Mouse (Mus musculus) intestine, embryonic 15.5 days (tissue): Measurements from ENCODE around the gene Lrrc72. TPM values are rescaled to one million over a fixed set of nuclear protein-coding genes. Genes with fewer than 3 reads are reported as not detected.
"Not testable (repeated sequence)": the region's sequence is repeated elsewhere in the genome, so short reads cannot be mapped to it uniquely, and the experiment has no call there.

Source experiments
- ATAC-seq: fragments of 200-750 bp; cut with Nextera tagmentation; 2 replicates; pipeline ENCODE4 v1.8.0; 2017; ENCODE audit warnings: moderate TSS enrichment, moderate library complexity
- H3K27ac ChIP-seq: fragments of 300-500 bp; sonication (generic); 2 replicates; pipeline ENCODE4 v1.5.1; 2015; ENCODE audit warnings: mild to moderate bottlenecking, inconsistent platforms
- H3K27me3 ChIP-seq: fragments of 300-500 bp; sonication (generic); replicated peaks from 2 replicates; pipeline ENCODE4 v1.6.1; 2015; ENCODE audit warnings: inconsistent platforms
- H3K36me3 ChIP-seq: fragments of 300-500 bp; sonication (generic); 2 replicates; pipeline ENCODE4 v1.6.1; 2015; ENCODE audit warnings: inconsistent platforms
- H3K4me1 ChIP-seq: fragments of 300-500 bp; sonication (generic); replicated peaks from 2 replicates; pipeline ENCODE4 v1.6.1; 2015; ENCODE audit warnings: inconsistent platforms
- H3K4me2 ChIP-seq: fragments of 300-500 bp; sonication (generic); replicated peaks from 2 replicates; pipeline ENCODE4 v1.6.1; 2015; ENCODE audit warnings: mild to moderate bottlenecking, inconsistent platforms
- H3K4me3 ChIP-seq: fragments of 300-500 bp; sonication (generic); replicated peaks from 2 replicates; pipeline ENCODE4 v1.5.1; 2015; ENCODE audit warnings: inconsistent platforms
- H3K9ac ChIP-seq: fragments of 300-500 bp; sonication (generic); 2 replicates; pipeline ENCODE4 v1.6.1; 2015; ENCODE audit warnings: inconsistent platforms
- H3K9me3 ChIP-seq: fragments of 300-500 bp; sonication (generic); 2 replicates; pipeline ENCODE4 v1.6.1; 2016; ENCODE audit warnings: inconsistent platforms
- WGBS: fragments of 180-500 bp; shearing (Covaris S2); methylation state at CpG from one replicate; pipeline ENCODE4 v1.1.7; 2015; 5-methylcytosine and 5-hydroxymethylcytosine counted together
- polyA plus RNA-seq: library from polyadenylated mRNA; unstranded; fragments of >200 nt; fragmentation: Nextera tagmentation; extraction: Ambion mirVana; gene quantifications from 2 replicates; pipeline ENCODE4 v1.2.1, GENCODE M21; 2015

Lrrc72 gene
- polyA plus RNA-seq, 1 experiment from 2014 or later: not detected

DNA sequence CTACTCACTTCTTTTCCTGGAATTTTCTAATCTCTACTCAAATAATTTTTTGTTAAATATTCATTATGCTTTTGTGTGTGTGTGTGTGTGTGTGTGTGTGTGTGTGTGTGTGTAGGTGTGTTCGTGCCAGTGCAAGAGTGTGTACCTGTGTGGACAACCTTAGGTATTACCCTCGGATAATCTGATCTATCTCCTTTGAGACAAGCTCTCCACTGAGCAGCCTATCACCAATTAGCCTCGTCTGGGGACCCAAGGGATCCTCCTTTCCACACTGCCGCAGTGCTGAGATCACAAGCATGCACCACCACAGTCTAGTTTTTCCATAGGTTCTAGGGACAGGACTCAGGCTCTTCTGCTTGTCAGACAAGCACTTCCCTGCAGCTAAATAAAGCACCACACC lies 37.0 kb downstream of the Lrrc72 start:
- no peak overlapping the region for H3K4me2 ChIP-seq
- no peaks in the 10 kb centered on the region for H3K36me3 ChIP-seq
- H3K4me3 ChIP-seq: no peak overlapping the region
- 0 out of 2 replicates have a peak, but pooled peaks cover 3% of the 10 kb centered on the region for H3K4me1 ChIP-seq
- no peak overlapping the region for H3K9ac ChIP-seq
- no peaks in the 10 kb centered on the region for H3K27me3 ChIP-seq
- H3K27ac ChIP-seq: no peak overlapping the region
- ATAC-seq: peak; percentile 53
- H3K9me3 ChIP-seq: no peaks in the 10 kb centered on the region
- WGBS: 73% methylated on average over 4 of the region's 4 CpGs

DNA sequence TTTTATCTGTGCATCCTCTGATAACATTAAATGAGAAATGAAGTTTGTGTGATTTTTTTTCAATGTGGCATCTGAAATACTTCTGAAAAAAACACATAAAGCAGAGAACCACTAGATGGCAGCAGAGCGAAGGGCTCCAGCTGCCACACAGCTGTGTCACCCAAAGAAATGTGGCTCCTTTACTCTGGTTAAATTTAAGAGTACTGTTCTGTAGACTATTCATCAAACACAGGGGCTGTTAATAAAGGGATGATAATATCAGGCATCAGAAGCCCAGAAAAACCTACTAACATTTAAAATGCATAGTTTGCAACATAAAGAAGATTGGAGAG lies 38.1 kb downstream of the Lrrc72 start:
- Histone ChIP-seq H3K9ac (no peak overlapping the region), H3K27ac (no peak overlapping the region), H3K4me3 (no peak overlapping the region), H3K4me2 (no peak overlapping the region), H3K4me1 (0 out of 2 replicates have a peak, but pooled peaks cover 3% of the 10 kb centered on the region), H3K9me3 (no peaks in the 10 kb centered on the region), H3K36me3 (no peaks in the 10 kb centered on the region), H3K27me3 (no peaks in the 10 kb centered on the region)
- WGBS: 0% methylated on average over 1 of the region's 1 CpGs
- peak; percentile 65; the same call in 1 of the 2 replicates for ATAC-seq

DNA sequence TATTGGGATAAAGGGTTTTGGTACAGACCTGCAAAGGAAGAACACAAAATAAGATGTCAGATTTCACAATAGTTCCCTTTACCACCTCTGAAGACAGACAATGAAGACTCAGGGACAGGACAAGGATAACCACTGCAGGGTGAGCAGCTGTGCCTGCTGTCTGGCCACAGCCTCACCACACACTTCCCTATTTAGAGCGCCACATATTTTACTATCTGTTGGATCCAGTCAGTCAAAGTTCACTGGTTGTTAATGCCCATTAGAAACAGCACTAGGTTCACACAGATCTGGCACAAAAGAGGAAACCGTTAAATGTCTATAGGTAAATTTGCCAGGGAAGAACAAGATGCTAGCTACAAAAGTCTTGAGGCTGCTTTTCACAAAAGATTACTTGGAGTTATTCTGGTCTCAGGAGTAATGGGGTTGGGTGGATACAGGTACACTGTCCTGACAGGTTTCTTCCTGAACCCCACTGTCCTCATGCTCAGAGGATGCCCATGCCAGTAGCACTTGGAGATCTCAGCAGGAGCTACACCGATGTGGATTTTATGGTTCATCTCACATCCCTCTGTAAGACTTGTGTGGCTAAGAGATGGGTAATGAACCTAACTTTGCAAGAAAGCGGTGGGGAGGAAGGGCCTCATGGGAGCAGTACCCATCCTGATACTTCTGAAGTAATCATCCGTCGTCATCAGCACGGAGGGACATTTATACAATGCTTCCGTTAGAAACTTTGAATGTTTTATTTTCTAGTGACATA lies 38.6 kb downstream of the Lrrc72 start:
- no peak overlapping the region for H3K27ac ChIP-seq
- no peak overlapping the region for H3K4me2 ChIP-seq
- H3K9me3 ChIP-seq: no peaks in the 10 kb centered on the region
- ATAC-seq: no peak
- WGBS: 52% methylated on average over 8 of the region's 8 CpGs
- H3K9ac ChIP-seq: no peak overlapping the region
- H3K4me1 ChIP-seq: 0 out of 2 replicates have a peak, but pooled peaks cover 3% of the 10 kb centered on the region
- no peaks in the 10 kb centered on the region for H3K36me3 ChIP-seq
- H3K27me3 ChIP-seq: no peaks in the 10 kb centered on the region
- H3K4me3 ChIP-seq: no peak overlapping the region

DNA sequence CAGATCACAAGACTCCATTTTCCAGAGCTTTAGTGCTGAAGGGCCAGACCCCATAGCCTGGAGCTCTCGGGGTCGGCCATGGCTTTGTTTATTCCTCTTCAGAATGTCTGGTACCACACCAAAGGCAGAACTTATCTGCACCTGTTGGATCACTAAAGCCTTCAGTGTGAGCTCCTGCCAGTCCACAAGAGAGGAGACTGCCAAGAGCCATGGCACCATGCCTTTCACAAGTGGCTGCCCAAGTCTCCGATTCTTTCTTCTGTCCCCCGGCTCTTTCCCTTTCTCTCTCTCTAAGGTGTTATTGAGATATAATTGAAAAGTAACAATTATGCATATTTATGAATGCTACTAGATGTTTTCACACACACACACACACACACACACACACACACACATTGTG lies 43.1 kb downstream of the Lrrc72 start:
- H3K4me1 ChIP-seq: no peaks in the 10 kb centered on the region
- WGBS: 66% methylated on average over 4 of the region's 4 CpGs
- H3K9ac ChIP-seq: no peak overlapping the region
- H3K27ac ChIP-seq: no peak overlapping the region
- H3K4me3 ChIP-seq: no peak overlapping the region
- no peak for ATAC-seq
- no peaks in the 10 kb centered on the region for H3K9me3 ChIP-seq
- no peaks in the 10 kb centered on the region for H3K36me3 ChIP-seq
- H3K27me3 ChIP-seq: no peaks in the 10 kb centered on the region
- H3K4me2 ChIP-seq: no peak overlapping the region

DNA sequence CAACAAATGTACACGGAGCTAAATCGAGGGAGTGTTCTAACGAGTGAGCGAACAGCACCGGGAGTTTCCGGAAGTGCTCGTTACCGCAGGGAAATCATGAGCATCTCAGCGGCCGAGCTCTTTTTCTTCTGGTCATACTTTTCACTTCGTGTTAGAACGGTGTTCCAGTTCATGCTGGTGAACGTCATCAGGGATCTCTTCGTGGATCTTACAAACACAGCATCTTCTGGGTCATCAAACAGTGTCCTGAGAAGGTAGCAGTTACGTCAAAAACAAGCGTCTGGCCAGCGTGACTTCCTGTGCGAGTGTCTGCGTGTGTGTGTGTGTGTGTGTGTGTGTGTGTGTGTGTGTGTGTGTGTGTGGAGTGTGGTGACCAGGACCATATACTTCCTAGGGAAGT lies 44.7 kb downstream of the Lrrc72 start:
- H3K4me3 ChIP-seq: no peak overlapping the region
- no peaks in the 10 kb centered on the region for H3K9me3 ChIP-seq
- no peak overlapping the region for H3K27ac ChIP-seq
- no peak overlapping the region for H3K9ac ChIP-seq
- ATAC-seq: no peak
- H3K4me2 ChIP-seq: peak overlapping the region; percentile 12; the same call in 1 of the 2 replicates
- WGBS: 57% methylated on average over 19 of the region's 19 CpGs
- H3K36me3 ChIP-seq: no peaks in the 10 kb centered on the region
- no peaks in the 10 kb centered on the region for H3K27me3 ChIP-seq
- H3K4me1 ChIP-seq: no peaks in the 10 kb centered on the region

DNA sequence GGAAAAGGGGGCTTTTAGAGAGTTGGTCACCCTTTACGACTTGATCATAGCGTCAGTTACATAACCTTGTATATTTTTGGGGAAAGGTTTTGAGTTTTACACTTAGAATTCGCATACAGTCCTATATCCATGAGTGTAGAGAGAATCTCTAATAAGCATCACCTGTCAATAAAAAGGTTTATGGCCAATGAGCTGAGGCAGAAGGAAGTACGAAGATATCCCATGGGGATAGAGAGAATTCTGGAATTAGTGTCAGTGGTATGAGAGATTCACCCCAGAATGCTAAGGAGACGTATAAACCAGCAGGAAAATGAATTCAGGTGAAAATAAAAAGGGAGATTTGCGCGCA lies 45.4 kb downstream of the Lrrc72 start:
- H3K9me3 ChIP-seq: no peaks in the 10 kb centered on the region
- no peaks in the 10 kb centered on the region for H3K36me3 ChIP-seq
- no peaks in the 10 kb centered on the region for H3K27me3 ChIP-seq
- no peak overlapping the region for H3K9ac ChIP-seq
- no peak overlapping the region for H3K4me3 ChIP-seq
- peak; percentile 51; the same call in 1 of the 2 replicates for ATAC-seq
- no peak overlapping the region for H3K27ac ChIP-seq
- H3K4me2 ChIP-seq: peak overlapping the region; percentile 12
- 55% methylated on average over 7 of the region's 7 CpGs for WGBS
- H3K4me1 ChIP-seq: no peaks in the 10 kb centered on the region

DNA sequence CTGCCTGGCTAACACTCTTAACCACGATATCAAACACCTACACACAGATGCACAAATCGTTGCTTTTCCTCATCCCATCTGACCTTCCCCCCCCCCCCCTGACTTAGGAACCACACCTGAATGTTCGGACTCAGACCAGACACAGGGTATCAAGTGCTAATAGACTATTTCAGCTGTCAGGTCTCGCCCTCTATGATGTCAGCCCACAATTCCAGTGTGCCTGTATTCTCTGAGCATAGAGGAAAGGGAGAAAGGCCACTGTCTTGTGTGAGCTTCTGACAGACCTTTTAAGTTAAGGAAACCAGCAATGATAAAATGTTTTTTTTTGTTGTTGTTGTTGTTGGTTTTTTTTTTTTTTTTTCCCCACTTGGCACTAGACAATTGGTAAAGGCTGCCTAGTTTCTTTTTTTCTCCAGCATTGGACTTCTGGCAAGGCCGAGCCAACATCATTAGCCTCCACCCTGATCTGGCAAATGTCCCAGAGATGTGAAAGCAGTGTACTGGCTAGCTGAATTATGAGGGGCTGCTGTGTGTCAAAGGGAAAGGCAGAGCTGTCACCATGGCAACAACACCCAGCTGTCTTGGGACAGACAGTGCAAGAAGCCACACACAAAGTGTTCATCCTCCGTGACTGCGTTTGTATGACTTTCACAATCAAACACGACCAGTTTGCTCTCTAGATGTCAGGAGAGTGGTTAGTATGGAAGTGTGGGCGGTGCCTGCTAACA lies 46.0 kb downstream of the Lrrc72 start:
- Histone ChIP-seq H3K27ac (no peak overlapping the region), H3K36me3 (no peaks in the 10 kb centered on the region), H3K4me1 (no peaks in the 10 kb centered on the region), H3K27me3 (no peaks in the 10 kb centered on the region), H3K4me3 (no peak overlapping the region), H3K9me3 (no peaks in the 10 kb centered on the region), H3K4me2 (peak overlapping the region; percentile 12), H3K9ac (no peak overlapping the region)
- 34% methylated on average over 9 of the region's 9 CpGs for WGBS
- peak; percentile 93 for ATAC-seq

DNA sequence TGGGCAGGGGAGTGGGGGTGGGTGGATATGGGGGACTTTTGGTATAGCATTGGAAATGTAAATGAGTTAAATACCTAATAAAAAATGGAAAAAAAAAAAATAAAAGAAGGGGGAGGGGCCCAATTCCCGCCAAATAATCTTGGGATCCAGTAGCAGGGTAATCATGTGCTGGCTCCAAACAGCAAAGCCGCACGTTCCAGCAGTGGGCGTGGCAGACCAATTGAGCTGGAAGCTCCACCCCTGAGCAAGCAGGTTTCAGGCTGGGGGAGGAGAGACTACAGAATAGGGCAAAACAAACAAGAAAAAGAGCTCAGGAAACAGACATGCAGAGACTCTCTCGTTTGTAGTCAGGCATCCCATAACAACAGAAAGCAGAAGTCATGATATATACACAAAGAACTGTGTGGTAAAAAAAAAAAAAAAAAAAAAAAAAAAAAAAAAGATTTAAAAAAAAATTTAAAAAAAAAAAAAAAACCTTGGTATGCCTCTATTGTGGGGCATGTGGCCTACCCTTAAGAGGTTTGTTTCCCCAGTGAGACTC lies 47.5 kb downstream of the Lrrc72 start:
- not testable (repeated sequence) for H3K4me1 ChIP-seq, H3K9me3 ChIP-seq, ATAC-seq, H3K4me2 ChIP-seq, H3K27me3 ChIP-seq, H3K9ac ChIP-seq, H3K36me3 ChIP-seq, H3K4me3 ChIP-seq, H3K27ac ChIP-seq
- WGBS: 51% methylated on average over 5 of the region's 5 CpGs

DNA sequence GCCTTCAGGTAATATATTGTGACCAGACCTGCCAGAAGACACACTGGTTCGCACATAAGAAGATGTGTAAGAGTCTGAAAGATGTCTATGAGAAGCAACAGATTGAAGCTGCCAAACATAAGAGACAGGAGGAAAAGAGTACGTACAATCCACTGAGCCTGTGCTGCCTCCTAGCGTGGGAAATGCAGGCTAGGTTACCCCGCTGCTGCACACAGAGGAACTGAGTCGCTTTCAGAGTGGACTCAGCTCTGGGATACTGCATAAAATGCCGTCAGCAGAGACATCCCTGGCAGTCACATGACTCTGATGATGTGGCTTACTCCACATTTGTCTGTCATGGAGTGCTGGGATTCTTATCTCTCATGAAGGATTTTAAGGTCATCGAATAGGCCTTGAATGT lies 58.2 kb downstream of the Lrrc72 start:
- Histone ChIP-seq H3K4me1 (no peaks in the 10 kb centered on the region), H3K4me2 (no peak overlapping the region), H3K9me3 (no peaks in the 10 kb centered on the region), H3K4me3 (no peak overlapping the region), H3K36me3 (peaks cover 21% of the 10 kb centered on the region), H3K9ac (no peak overlapping the region), H3K27me3 (no peaks in the 10 kb centered on the region), H3K27ac (no peak overlapping the region)
- WGBS: 90% methylated on average over 7 of the region's 7 CpGs
- ATAC-seq: no peak

DNA sequence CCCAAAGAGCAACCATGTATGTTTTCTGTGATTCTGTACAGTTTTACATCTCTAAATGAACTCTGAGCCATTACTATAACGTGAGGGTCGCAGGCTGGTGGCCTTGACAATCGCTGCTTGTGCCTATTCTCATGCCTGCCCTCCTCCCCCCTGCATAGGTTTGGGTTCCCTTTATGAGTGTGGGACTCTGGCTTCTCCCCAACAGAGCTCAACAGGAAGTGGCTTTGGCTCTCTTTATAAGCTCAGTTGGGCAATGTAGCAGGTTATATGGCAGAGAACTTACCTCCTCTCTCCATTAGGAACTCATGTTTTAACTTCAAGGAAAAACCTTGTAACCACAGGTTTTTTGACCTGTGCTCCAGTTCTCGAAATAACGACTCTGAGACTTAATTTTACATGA lies 62.9 kb downstream of the Lrrc72 start:
- Histone ChIP-seq H3K4me2 (no peak overlapping the region), H3K4me3 (no peak overlapping the region), H3K9me3 (no peaks in the 10 kb centered on the region), H3K27me3 (no peaks in the 10 kb centered on the region), H3K4me1 (no peaks in the 10 kb centered on the region), H3K27ac (no peak overlapping the region), H3K9ac (no peak overlapping the region), H3K36me3 (peaks cover 12% of the 10 kb centered on the region)
- no peak for ATAC-seq
- WGBS: 90% methylated on average over 5 of the region's 5 CpGs

DNA sequence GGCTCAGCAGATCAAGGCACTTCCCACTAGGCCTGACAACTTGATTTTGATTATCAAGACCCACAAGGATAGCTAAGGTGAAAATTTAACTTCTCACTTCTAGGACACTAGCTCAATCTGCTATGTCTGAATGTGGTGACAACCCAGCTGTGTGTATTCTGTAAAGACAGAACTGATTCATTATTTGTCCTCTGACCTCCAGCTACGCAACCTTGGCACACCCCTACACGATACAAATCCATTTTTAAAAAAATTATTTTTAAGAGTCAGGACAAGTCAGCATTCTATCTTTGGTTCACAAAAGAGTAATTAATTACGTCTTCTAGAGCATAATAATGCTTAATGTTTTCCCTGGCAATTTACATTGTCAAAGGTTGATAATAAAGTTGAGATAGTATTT lies 63.6 kb downstream of the Lrrc72 start:
- no peaks in the 10 kb centered on the region for H3K9me3 ChIP-seq
- 95% methylated on average over 3 of the region's 3 CpGs for WGBS
- no peak for ATAC-seq
- no peaks in the 10 kb centered on the region for H3K27me3 ChIP-seq
- no peak overlapping the region for H3K4me3 ChIP-seq
- H3K4me2 ChIP-seq: no peak overlapping the region
- H3K36me3 ChIP-seq: peaks cover 12% of the 10 kb centered on the region
- H3K4me1 ChIP-seq: no peaks in the 10 kb centered on the region
- H3K27ac ChIP-seq: no peak overlapping the region
- no peak overlapping the region for H3K9ac ChIP-seq

DNA sequence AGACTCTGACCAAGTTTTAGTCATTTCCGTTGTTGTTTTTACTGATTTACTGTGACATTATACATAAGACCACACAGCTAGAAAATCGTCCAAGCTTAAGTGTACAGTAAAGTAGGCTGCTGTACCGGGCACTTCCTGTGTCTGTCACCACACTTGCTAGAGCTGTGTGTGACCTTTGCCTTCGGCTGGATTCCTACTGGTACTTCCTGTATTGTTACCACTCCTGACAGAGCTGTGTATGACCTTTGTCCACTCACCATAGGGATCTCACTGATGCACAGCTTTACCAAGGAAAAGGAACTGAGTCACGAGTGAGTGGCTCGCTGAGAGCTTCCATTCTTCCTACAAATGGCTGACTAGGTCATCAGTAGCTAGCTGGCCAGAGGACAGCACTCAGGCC lies 66.1 kb downstream of the Lrrc72 start:
- ATAC-seq: peak; percentile 87
- Histone ChIP-seq H3K9ac (no peak overlapping the region), H3K36me3 (peaks cover 20% of the 10 kb centered on the region), H3K27me3 (no peaks in the 10 kb centered on the region), H3K4me2 (no peak overlapping the region), H3K4me3 (no peak overlapping the region), H3K27ac (no peak overlapping the region), H3K9me3 (no peaks in the 10 kb centered on the region), H3K4me1 (no peaks in the 10 kb centered on the region)
- WGBS: 68% methylated on average over 6 of the region's 6 CpGs

DNA sequence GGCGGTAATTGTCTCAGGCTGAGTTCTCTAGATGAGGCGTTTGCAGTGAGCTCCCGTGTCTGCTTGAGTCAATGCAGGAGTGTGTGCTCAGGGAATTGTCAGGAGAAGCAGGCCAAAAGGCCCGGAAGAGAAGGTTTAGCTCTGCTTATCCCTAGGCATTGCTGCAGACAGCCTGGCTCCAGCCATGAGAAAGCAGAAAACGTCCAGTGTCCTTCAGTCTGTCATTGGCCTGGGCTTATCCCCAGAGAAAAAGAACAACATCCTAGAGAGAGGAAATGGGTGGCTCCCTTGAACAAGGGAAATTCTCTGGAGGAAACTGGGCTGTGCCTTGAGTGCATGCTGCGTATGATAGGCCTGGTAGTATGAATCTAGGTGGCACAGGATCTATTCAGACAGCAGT lies 70.6 kb downstream of the Lrrc72 start:
- no peak overlapping the region for H3K9ac ChIP-seq
- no peak for ATAC-seq
- H3K4me3 ChIP-seq: no peak overlapping the region
- H3K4me2 ChIP-seq: no peak overlapping the region
- no peaks in the 10 kb centered on the region for H3K27me3 ChIP-seq
- peaks cover 11% of the 10 kb centered on the region for H3K36me3 ChIP-seq
- 78% methylated on average over 6 of the region's 6 CpGs for WGBS
- H3K4me1 ChIP-seq: no peaks in the 10 kb centered on the region
- no peaks in the 10 kb centered on the region for H3K9me3 ChIP-seq
- H3K27ac ChIP-seq: no peak overlapping the region
